Comparison of ENCODE assay signal across 31 mouse cellular contexts in genomic region chr19:11235820-11236219, GRCm38 (mm10). TPM values are rescaled to one million over a fixed set of nuclear protein-coding genes. Genes with fewer than 3 reads are reported as not detected.
DNase-seq lines count a peak whose midpoint lies in the region; ATAC-seq lines count a peak whose summit lies in the region.
"Had no signal": no experiment of that assay in that cellular context is flagged by ENCODE, and none has a peak within 500 bp of the region (broad histone marks: within the 10 kb centered on the region; RNA-seq: fewer than 3 reads in every experiment).

No protein-coding gene starts in this region.

- no peak overlapping the region for H3K27ac ChIP-seq in liver, embryonic 16.5 days (ENCODE audit: low read length)
- H3K27ac ChIP-seq in liver, embryonic 11.5 days (ENCODE audit: low read depth, low read length): no peak overlapping the region
- peak overlapping the region; percentile 75; the same call in 1 of the 2 replicates for H3K27ac ChIP-seq in stomach, embryonic 16.5 days (ENCODE audit: low read length)
- H3K27ac ChIP-seq: embryonic facial prominence, embryonic 12.5 days; embryonic facial prominence, embryonic 15.5 days; gastrocnemius, adult 2 months; hindbrain, embryonic 12.5 days had no signal

- no peak overlapping the region for H3K4me2 ChIP-seq in liver, embryonic 16.5 days (ENCODE audit: low read depth, low read length)
- H3K4me2 ChIP-seq in liver, embryonic 11.5 days: no peak overlapping the region
- H3K4me2 ChIP-seq in stomach, embryonic 16.5 days (ENCODE audit: low read depth, low read length): no peak overlapping the region
- H3K4me2 ChIP-seq: embryonic facial prominence, embryonic 12.5 days; embryonic facial prominence, embryonic 15.5 days; heart, embryonic 11.5 days; hindbrain, embryonic 12.5 days had no signal

- no peak overlapping the region for H3K9ac ChIP-seq in liver, embryonic 16.5 days (ENCODE audit: low read depth, low read length)
- no peak overlapping the region for H3K9ac ChIP-seq in liver, embryonic 11.5 days (ENCODE audit: low read depth, low read length)
- no peak overlapping the region for H3K9ac ChIP-seq in stomach, embryonic 16.5 days (ENCODE audit: low read length)
- H3K9ac ChIP-seq: embryonic facial prominence, embryonic 12.5 days; embryonic facial prominence, embryonic 15.5 days; forebrain, postnatal 0 days; hindbrain, embryonic 12.5 days had no signal

- no peaks in the 10 kb centered on the region for H3K27me3 ChIP-seq in liver, embryonic 16.5 days (ENCODE audit: control insufficient read depth, insufficient read depth, low read depth, low read length)
- no peaks in the 10 kb centered on the region for H3K27me3 ChIP-seq in liver, embryonic 11.5 days (replicated peaks; ENCODE audit: control insufficient read depth, insufficient read depth, low read length)
- no peaks in the 10 kb centered on the region for H3K27me3 ChIP-seq in stomach, embryonic 16.5 days (ENCODE audit: control insufficient read depth, insufficient read depth, low read length)
- H3K27me3 ChIP-seq: embryonic facial prominence, embryonic 12.5 days; embryonic facial prominence, embryonic 15.5 days; hindbrain, embryonic 12.5 days had no signal

- no peaks in the 10 kb centered on the region for H3K9me3 ChIP-seq in liver, embryonic 16.5 days (replicated peaks; ENCODE audit: control insufficient read depth, low read length)
- H3K9me3 ChIP-seq in liver, embryonic 11.5 days (ENCODE audit: control insufficient read depth, low read length): no peaks in the 10 kb centered on the region
- H3K9me3 ChIP-seq in stomach, embryonic 16.5 days (replicated peaks; ENCODE audit: control insufficient read depth, low read length): no peaks in the 10 kb centered on the region
- H3K9me3 ChIP-seq: embryonic facial prominence, embryonic 12.5 days; embryonic facial prominence, embryonic 15.5 days; hindbrain, embryonic 12.5 days had no signal

- H3K36me3 ChIP-seq in liver, embryonic 16.5 days (ENCODE audit: control insufficient read depth, insufficient read depth): no peaks in the 10 kb centered on the region
- H3K36me3 ChIP-seq in liver, embryonic 11.5 days (ENCODE audit: control insufficient read depth, insufficient read depth, low read length): no peaks in the 10 kb centered on the region
- H3K36me3 ChIP-seq in stomach, embryonic 16.5 days (ENCODE audit: control insufficient read depth, insufficient read depth, low read length): no peaks in the 10 kb centered on the region
- H3K36me3 ChIP-seq: embryonic facial prominence, embryonic 12.5 days; embryonic facial prominence, embryonic 15.5 days; hindbrain, embryonic 12.5 days had no signal

- H3K4me3 ChIP-seq in liver, embryonic 16.5 days (ENCODE audit: low read depth, low read length): no peak overlapping the region
- no peak overlapping the region for H3K4me3 ChIP-seq in liver, embryonic 11.5 days (ENCODE audit: low read depth, low read length)
- no peak overlapping the region for H3K4me3 ChIP-seq in stomach, embryonic 16.5 days (replicated peaks; ENCODE audit: low read length)
- H3K4me3 ChIP-seq: embryonic facial prominence, embryonic 12.5 days; embryonic facial prominence, embryonic 15.5 days; gastrocnemius, adult 2 months; hindbrain, embryonic 12.5 days had no signal

- H3K4me1 ChIP-seq in liver, embryonic 16.5 days (ENCODE audit: control insufficient read depth, low read depth, low read length): no peaks in the 10 kb centered on the region; the same call in 1 of the 2 replicates
- no peaks in the 10 kb centered on the region for H3K4me1 ChIP-seq in liver, embryonic 11.5 days (replicated peaks; ENCODE audit: control insufficient read depth, insufficient read depth, low read length)
- H3K4me1 ChIP-seq in stomach, embryonic 16.5 days (ENCODE audit: control insufficient read depth, insufficient read depth, low read length): no peaks in the 10 kb centered on the region
- H3K4me1 ChIP-seq: embryonic facial prominence, embryonic 12.5 days; embryonic facial prominence, embryonic 15.5 days; hindbrain, embryonic 12.5 days had no signal

- DNase-seq in liver, embryonic 11.5 days (ENCODE audit: low spot score): no peak
- DNase-seq in large intestine, adult 2 months (ENCODE audit: low read depth, low spot score): peak; percentile 56
- no peak for DNase-seq in kidney, adult 9 months
- no peak for DNase-seq in thymus, postnatal 4 days
- no peak for DNase-seq in left cerebral cortex, adult 11 months (ENCODE audit: low spot score)
- DNase-seq in adrenal gland, adult 18-20 months (ENCODE audit: low spot score in 2 of 2): no peak
- DNase-seq: adrenal gland, postnatal 10 days; adrenal gland, postnatal 36 days; cerebellum, adult 18-20 months; cerebellum, adult 9-10 months; cerebellum, postnatal 14 days; forebrain, postnatal 0 days; gastrocnemius, adult 2 months; gastrocnemius, postnatal 14 days had no signal

- peak; percentile 27; the same call in 1 of the 2 replicates for ATAC-seq in liver, embryonic 16.5 days (ENCODE audit: low read depth)
- ATAC-seq in liver, embryonic 11.5 days (replicated peaks; ENCODE audit: low FRiP score): no peak
- ATAC-seq in stomach, embryonic 16.5 days (ENCODE audit: insufficient read depth, low FRiP score): no peak; the same call in 1 of the 2 replicates
- ATAC-seq: activated CD4-positive, CD25-positive, alpha-beta regulatory T cell, adult 4 months; forebrain, embryonic 14.5 days; forebrain, postnatal 0 days had no signal

RNA-seq across cellular contexts. Expression of gene Ms4a12, which starts 3.6 kb away (rescaled TPM):
- polyA plus RNA-seq in liver, embryonic 16.5 days (2015; fragmentation: Nextera tagmentation; extraction: Ambion mirVana): not detected in 2 replicates
- polyA plus RNA-seq in liver, embryonic 11.5 days (2014; fragmentation: Nextera tagmentation; extraction: Ambion mirVana): not detected in 2 replicates
- 21.1 and 22.5 TPM in 2 replicates for polyA plus RNA-seq in large intestine, adult 2 months (2012; rRNA removed)
- 0.17 and 0.20 TPM in 2 replicates for polyA plus RNA-seq in stomach, embryonic 16.5 days (2015; fragmentation: Nextera tagmentation; extraction: Ambion mirVana)
- total RNA-seq in adrenal gland, adult 18-20 months (2021): not detected
- total RNA-seq: adrenal gland, postnatal 10 days; adrenal gland, postnatal 36 days; ES-E14; forebrain, postnatal 0 days; gastrocnemius, adult 2 months; gastrocnemius, postnatal 14 days; gastrocnemius, postnatal 4 days; heart, adult 8-10 months; heart, postnatal 25 days; hematopoietic stem cell, adult 5-6 weeks had no signal
- polyA plus RNA-seq: activated CD4-positive, CD25-positive, alpha-beta regulatory T cell, adult 4 months; embryonic facial prominence, embryonic 12.5 days; embryonic facial prominence, embryonic 15.5 days; forebrain, embryonic 11.5 days; forebrain, embryonic 14.5 days; forebrain, postnatal 0 days; frontal cortex, adult 2 months; heart, embryonic 11.5 days; heart, embryonic 14.5 days; heart, postnatal 0 days; hindbrain, embryonic 12.5 days had no signal

RNA-seq across cellular contexts. Expression of gene Ms4a1, which starts 30.2 kb away (rescaled TPM):
- polyA plus RNA-seq in liver, embryonic 16.5 days (2015; fragmentation: Nextera tagmentation; extraction: Ambion mirVana): 0.07 and 0.11 TPM in 2 replicates
- polyA plus RNA-seq in liver, embryonic 11.5 days (2014; fragmentation: Nextera tagmentation; extraction: Ambion mirVana): 0.12 TPM in 1 of 2 replicates, not detected in the other
- 2.6 and 2.8 TPM in 2 replicates for polyA plus RNA-seq in large intestine, adult 2 months (2012; rRNA removed)
- 0.11 TPM in 1 of 2 replicates, not detected in the other for polyA plus RNA-seq in stomach, embryonic 16.5 days (2015; fragmentation: Nextera tagmentation; extraction: Ambion mirVana)
- under 1 TPM; 0.29 to 0.30 TPM for total RNA-seq in adrenal gland, adult 18-20 months (2021)
- total RNA-seq: gastrocnemius, adult 2 months; hematopoietic stem cell, adult 5-6 weeks had no signal
- polyA plus RNA-seq: embryonic facial prominence, embryonic 15.5 days; forebrain, embryonic 11.5 days; forebrain, embryonic 14.5 days; heart, embryonic 11.5 days; heart, embryonic 14.5 days; hindbrain, embryonic 12.5 days had no signal

RNA-seq across cellular contexts. Expression of gene Ms4a13, which starts 39.3 kb away (rescaled TPM):
- polyA plus RNA-seq in liver, embryonic 16.5 days (2015; fragmentation: Nextera tagmentation; extraction: Ambion mirVana): not detected in 2 replicates
- polyA plus RNA-seq in liver, embryonic 11.5 days (2014; fragmentation: Nextera tagmentation; extraction: Ambion mirVana): not detected in 2 replicates
- polyA plus RNA-seq in large intestine, adult 2 months (2012; rRNA removed): not detected in 2 replicates
- polyA plus RNA-seq in stomach, embryonic 16.5 days (2015; fragmentation: Nextera tagmentation; extraction: Ambion mirVana): not detected in 2 replicates
- total RNA-seq in adrenal gland, adult 18-20 months (2021): not detected
- total RNA-seq: adrenal gland, postnatal 10 days; adrenal gland, postnatal 36 days; ES-E14; forebrain, postnatal 0 days; gastrocnemius, adult 2 months; gastrocnemius, postnatal 14 days; gastrocnemius, postnatal 4 days; heart, adult 8-10 months; heart, postnatal 25 days; hematopoietic stem cell, adult 5-6 weeks had no signal
- polyA plus RNA-seq: activated CD4-positive, CD25-positive, alpha-beta regulatory T cell, adult 4 months; embryonic facial prominence, embryonic 12.5 days; embryonic facial prominence, embryonic 15.5 days; forebrain, embryonic 11.5 days; forebrain, embryonic 14.5 days; forebrain, postnatal 0 days; frontal cortex, adult 2 months; heart, embryonic 11.5 days; heart, embryonic 14.5 days; heart, postnatal 0 days; hindbrain, embryonic 12.5 days had no signal

RNA-seq across cellular contexts. Expression of gene Ms4a5, which starts 47.9 kb away (rescaled TPM):
- not detected in 2 replicates for polyA plus RNA-seq in liver, embryonic 16.5 days (2015; fragmentation: Nextera tagmentation; extraction: Ambion mirVana)
- not detected in 2 replicates for polyA plus RNA-seq in liver, embryonic 11.5 days (2014; fragmentation: Nextera tagmentation; extraction: Ambion mirVana)
- polyA plus RNA-seq in large intestine, adult 2 months (2012; rRNA removed): not detected in 2 replicates
- polyA plus RNA-seq in stomach, embryonic 16.5 days (2015; fragmentation: Nextera tagmentation; extraction: Ambion mirVana): not detected in 2 replicates
- total RNA-seq in adrenal gland, adult 18-20 months (2021): not detected
- total RNA-seq: adrenal gland, postnatal 10 days; adrenal gland, postnatal 36 days; ES-E14; forebrain, postnatal 0 days; gastrocnemius, adult 2 months; gastrocnemius, postnatal 14 days; gastrocnemius, postnatal 4 days; heart, adult 8-10 months; heart, postnatal 25 days; hematopoietic stem cell, adult 5-6 weeks had no signal
- polyA plus RNA-seq: activated CD4-positive, CD25-positive, alpha-beta regulatory T cell, adult 4 months; embryonic facial prominence, embryonic 12.5 days; embryonic facial prominence, embryonic 15.5 days; forebrain, embryonic 11.5 days; forebrain, embryonic 14.5 days; forebrain, postnatal 0 days; frontal cortex, adult 2 months; heart, embryonic 11.5 days; heart, embryonic 14.5 days; heart, postnatal 0 days; hindbrain, embryonic 12.5 days had no signal

Comparison
In these comparisons a context has a peak if more than half of its experiments do, and no peak if none do; other contexts are left out.
1. RNA of gene Ms4a12, which starts 3.6 kb away (polyA plus RNA-seq): 21.1 to 22.5 TPM in large intestine, adult 2 months; 0.17 to 0.20 TPM in stomach, embryonic 16.5 days, not detected in liver, embryonic 16.5 days and not detected in liver, embryonic 11.5 days; every median in the first group is over 10 times any median in the second.